Mouse (Mus musculus) spleen, adult 2 months (tissue): ENCODE measurements at regions not wholly inside any gene's neighbourhood (a gene's known extent, or its start where the extent isn't known, plus 50 kb on each side); places are given as distances from the start of the nearest gene placed in this dataset.

Experiments used
- DNase-seq, 2 experiments: peaks; one replicate each; pipeline versions ENCODE4 v3.0.0 to v3.0.0-alpha.2; 2012 to 2021; ENCODE audit warnings: low spot score in 2 of 2, low read depth in 1 of 2
- H3K27ac ChIP-seq: fragments of 200-500 bp; 2 replicates; pipeline ENCODE4 v1.5.1; 2012; ENCODE audit warnings: low read length, inconsistent platforms; ENCODE audit not compliant: insufficient read depth
- H3K27me3 ChIP-seq: fragments of 200-500 bp; 2 replicates; pipeline ENCODE4 v1.6.1; 2012; ENCODE audit warnings: mild to moderate bottlenecking, moderate library complexity, low read length, inconsistent platforms; ENCODE audit not compliant: control insufficient read depth, insufficient read depth
- H3K36me3 ChIP-seq: fragments of 200-500 bp; 2 replicates; pipeline ENCODE4 v1.6.1; 2012; ENCODE audit warnings: mild to moderate bottlenecking, low read length, inconsistent platforms; ENCODE audit not compliant: control insufficient read depth, insufficient read depth
- H3K4me1 ChIP-seq: fragments of 200-500 bp; 2 replicates; pipeline ENCODE4 v1.6.1; 2011; ENCODE audit warnings: inconsistent platforms; ENCODE audit not compliant: control insufficient read depth, insufficient read depth, insufficient read length
- H3K4me3 ChIP-seq: fragments of 200-500 bp; 2 replicates; pipeline ENCODE4 v1.5.1; 2011; ENCODE audit warnings: mild to moderate bottlenecking, inconsistent platforms; ENCODE audit not compliant: insufficient read depth, insufficient read length; ENCODE audit errors: extremely low read depth
- CTCF ChIP-seq: fragments of 200-500 bp; IDR thresholded peaks from 2 replicates; pipeline ENCODE4 v1.5.1; 2011; ENCODE audit warnings: mild to moderate bottlenecking, inconsistent platforms; ENCODE audit not compliant: insufficient read depth, insufficient read length, insufficient replicate concordance; ENCODE audit errors: extremely low read depth
- POLR2A ChIP-seq: fragments of 200-500 bp; IDR thresholded peaks from 2 replicates; pipeline ENCODE4 v1.6.1; 2011; ENCODE audit warnings: low read depth, low read length, inconsistent platforms
- WGBS: fragments of 180-500 bp; shearing (Covaris S2); methylation state at CpG from one replicate; pipeline ENCODE4 v1.1.7; 2018; 5-methylcytosine and 5-hydroxymethylcytosine counted together

GRCm38 (mm10) chr15:59826164-59826950 is 190.1 kb downstream of the 4933412E24Rik start:
- H3K36me3 ChIP-seq, result no peaks in the 10 kb centered on the region
- no peak overlapping the region for H3K4me3 ChIP-seq
- WGBS, result 70% methylated on average over 14 of the region's 14 CpGs
- H3K4me1 ChIP-seq, result peaks cover 9% of the 10 kb centered on the region; the same call in 1 of the 2 replicates
- DNase-seq, result no peak
- H3K27me3 ChIP-seq, result no peaks in the 10 kb centered on the region
- H3K27ac ChIP-seq, result no peak overlapping the region
- TF ChIP-seq CTCF (no peak), POLR2A (no peak)

GRCm38 (mm10) chr15:59823921-59824320 is 192.5 kb downstream of the 4933412E24Rik start:
- peaks cover 6% of the 10 kb centered on the region; the same call in 1 of the 2 replicates for H3K4me1 ChIP-seq
- no peak for DNase-seq
- no peak overlapping the region for H3K4me3 ChIP-seq
- no peak for TF ChIP-seq POLR2A
- 88% methylated on average over 2 of the region's 2 CpGs for WGBS
- no peak overlapping the region for H3K27ac ChIP-seq
- no peaks in the 10 kb centered on the region for H3K36me3 ChIP-seq
- H3K27me3 ChIP-seq, result no peaks in the 10 kb centered on the region

DNA sequence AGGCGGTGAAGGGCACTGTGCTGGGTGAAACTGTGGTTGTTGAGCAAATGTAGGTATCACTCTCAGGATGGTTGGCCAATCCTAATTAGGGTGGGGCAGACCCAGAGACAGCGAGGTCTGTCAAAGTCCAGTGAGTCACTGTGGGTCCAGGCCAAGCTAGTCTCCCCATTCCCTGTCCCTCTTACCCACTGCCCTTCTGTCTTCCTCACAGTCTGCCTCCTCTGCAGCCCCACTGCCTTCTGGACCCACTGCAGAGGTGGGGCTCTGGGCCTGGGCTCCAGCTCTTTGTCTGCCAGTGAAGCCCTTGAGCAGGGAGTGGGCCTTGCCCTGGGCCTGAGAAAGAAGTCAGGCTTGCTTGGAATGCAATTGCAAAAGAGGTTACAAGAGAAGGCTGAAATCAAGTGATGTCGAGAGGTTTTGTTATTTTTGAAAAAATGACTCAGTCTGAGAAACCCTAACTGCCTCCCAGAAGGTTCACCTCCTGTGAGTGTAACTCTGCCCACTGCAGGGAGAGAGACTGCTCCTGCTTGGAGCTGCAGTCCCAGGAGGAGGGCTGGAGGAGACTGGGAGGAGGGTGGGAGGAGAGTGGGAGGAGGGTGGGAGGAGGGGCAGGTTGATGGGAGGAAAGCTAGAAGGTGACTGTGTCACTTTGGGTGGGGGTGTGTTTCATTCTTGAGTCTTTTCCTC is 193.3 kb downstream of the 4933412E24Rik start:
- H3K27ac ChIP-seq, result no peak overlapping the region
- no peak for TF ChIP-seq CTCF
- TF ChIP-seq POLR2A, result no peak
- H3K4me1 ChIP-seq, result peaks cover 6% of the 10 kb centered on the region; the same call in 1 of the 2 replicates
- DNase-seq, result no peak
- 70% methylated on average over 3 of the region's 3 CpGs for WGBS
- no peaks in the 10 kb centered on the region for H3K27me3 ChIP-seq
- H3K4me3 ChIP-seq, result no peak overlapping the region
- no peaks in the 10 kb centered on the region for H3K36me3 ChIP-seq

DNA sequence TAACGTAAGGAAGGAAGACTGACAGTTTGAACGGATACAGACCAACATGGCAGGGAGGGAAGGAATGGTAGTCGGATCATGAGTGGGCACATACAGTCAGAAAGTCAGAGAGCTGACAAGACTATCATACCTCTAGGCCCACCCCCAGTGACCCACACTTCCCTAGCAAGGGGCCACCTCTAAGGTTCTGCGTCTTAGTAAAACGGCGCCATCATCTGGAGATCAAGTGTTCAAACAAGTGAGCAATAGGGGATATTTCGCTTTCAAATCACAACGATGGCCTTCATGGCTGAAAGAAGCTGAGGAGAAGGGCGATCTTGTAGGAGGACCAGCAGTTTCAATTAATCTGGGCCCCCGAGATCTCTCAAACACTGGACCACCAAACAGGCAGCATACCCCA is 196.1 kb downstream of the 4933412E24Rik start:
- 84% methylated on average over 10 of the region's 10 CpGs for WGBS
- Histone ChIP-seq H3K27me3 (no peaks in the 10 kb centered on the region), H3K4me3 (no peak overlapping the region), H3K36me3 (no peaks in the 10 kb centered on the region), H3K4me1 (no peaks in the 10 kb centered on the region), H3K27ac (no peak overlapping the region)
- no peak for DNase-seq
- TF ChIP-seq POLR2A, result no peak

GRCm38 (mm10) chr15:59816031-59816430 is 200.4 kb downstream of the 4933412E24Rik start:
- Histone ChIP-seq H3K27me3 (no peaks in the 10 kb centered on the region), H3K4me3 (no peak overlapping the region), H3K27ac (no peak overlapping the region), H3K36me3 (no peaks in the 10 kb centered on the region), H3K4me1 (no peaks in the 10 kb centered on the region)
- no peak for TF ChIP-seq POLR2A
- no peak for TF ChIP-seq CTCF
- no peak for DNase-seq
- 88% methylated on average over 8 of the region's 8 CpGs for WGBS

DNA sequence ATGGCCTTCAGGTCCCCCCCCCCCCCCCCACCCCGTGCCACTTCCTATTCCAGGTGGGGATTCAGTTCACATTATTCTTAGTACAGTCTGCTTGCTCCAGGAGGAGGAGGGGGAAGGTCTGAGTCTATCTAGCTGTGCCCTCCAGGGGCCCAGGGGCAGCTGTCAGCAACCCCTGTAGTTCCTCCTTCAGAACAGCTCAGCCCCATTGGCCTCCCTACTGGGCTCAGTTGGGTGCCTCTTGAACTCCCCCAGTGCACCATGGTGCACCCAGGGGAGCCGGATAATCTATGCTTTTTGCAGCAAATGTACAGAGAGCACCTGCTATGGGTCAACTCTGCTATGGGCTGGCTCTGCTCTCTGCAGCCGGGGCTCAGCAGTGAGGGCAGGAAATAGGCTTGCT is 204.8 kb downstream of the 4933412E24Rik start:
- H3K27ac ChIP-seq, result no peak overlapping the region
- H3K4me3 ChIP-seq, result no peak overlapping the region
- no peaks in the 10 kb centered on the region for H3K36me3 ChIP-seq
- TF ChIP-seq CTCF (no peak), POLR2A (no peak)
- no peaks in the 10 kb centered on the region for H3K4me1 ChIP-seq
- peak; percentile 14 to 50 for DNase-seq
- no peaks in the 10 kb centered on the region for H3K27me3 ChIP-seq
- 12% methylated on average over 3 of the region's 3 CpGs for WGBS

- Histone ChIP-seq H3K27ac (no peak overlapping the region), H3K4me1 (no peaks in the 10 kb centered on the region), H3K4me3 (no peak overlapping the region), H3K36me3 (no peaks in the 10 kb centered on the region), H3K27me3 (no peaks in the 10 kb centered on the region)
- TF ChIP-seq POLR2A (no peak), CTCF (no peak)
- no peak for DNase-seq
- 87% methylated on average over 6 of the region's 6 CpGs for WGBS
Observed at GRCm38 (mm10) chr15:59809361-59809760, 207.1 kb downstream of the 4933412E24Rik start.
